Mouse (Mus musculus) neural tube, embryonic 11.5 days (tissue): ENCODE data around the gene Gm42791. TPM values are rescaled to one million over a fixed set of nuclear protein-coding genes. Genes with fewer than 3 reads are reported as not detected.

Experiments used
- ATAC-seq: fragments of 200-750 bp; cut with Nextera tagmentation; 2 replicates; pipeline ENCODE4 v1.8.0; 2017; ENCODE audit warnings: moderate number of reproducible peaks, mild to moderate bottlenecking, moderate TSS enrichment, moderate library complexity; ENCODE audit not compliant: insufficient read depth, low FRiP score, low TSS enrichment
- DNase-seq: peaks from one replicate; pipeline ENCODE4 v3.0.0-alpha.2; 2015; ENCODE audit warnings: low spot score
- H3K27ac ChIP-seq: fragments of 300-500 bp; sonication (generic); 2 replicates; pipeline ENCODE4 v1.5.1; 2014; ENCODE audit warnings: low read depth, mild to moderate bottlenecking, low read length
- H3K27me3 ChIP-seq: fragments of 300-500 bp; sonication (generic); 2 replicates; pipeline ENCODE4 v1.6.1; 2014; ENCODE audit warnings: mild to moderate bottlenecking, low read length, mixed read lengths; ENCODE audit not compliant: control insufficient read depth, insufficient read depth
- H3K36me3 ChIP-seq: fragments of 300-500 bp; sonication (generic); 2 replicates; pipeline ENCODE4 v1.6.1; 2014; ENCODE audit warnings: mild to moderate bottlenecking, low read length, moderate library complexity, mixed read lengths; ENCODE audit not compliant: control insufficient read depth, insufficient read depth
- H3K4me1 ChIP-seq: fragments of 300-500 bp; sonication (generic); 2 replicates; pipeline ENCODE4 v1.6.1; 2014; ENCODE audit warnings: low read length, mixed read lengths; ENCODE audit not compliant: control insufficient read depth, insufficient read depth
- H3K4me2 ChIP-seq: fragments of 300-500 bp; sonication (generic); 2 replicates; pipeline ENCODE4 v1.6.1; 2014; ENCODE audit warnings: low read depth, mild to moderate bottlenecking, moderate library complexity
- H3K4me3 ChIP-seq: fragments of 300-500 bp; sonication (generic); 2 replicates; pipeline ENCODE4 v1.5.1; 2014; ENCODE audit warnings: low read depth, low read length
- H3K9ac ChIP-seq: fragments of 300-500 bp; sonication (generic); 2 replicates; pipeline ENCODE4 v1.6.1; 2014; ENCODE audit warnings: mild to moderate bottlenecking, low read length
- H3K9me3 ChIP-seq: fragments of 300-500 bp; sonication (generic); 2 replicates; pipeline ENCODE4 v1.6.1; 2016; ENCODE audit warnings: low read length; ENCODE audit not compliant: control insufficient read depth
- WGBS: fragments of 180-500 bp; shearing (Covaris S2); extraction: QIAGEN DNeasy Blood & Tissue Kit; methylation state at CpG from one replicate; pipeline ENCODE4 v1.1.7; 2014; 5-methylcytosine and 5-hydroxymethylcytosine counted together
- polyA plus RNA-seq: library from polyadenylated mRNA; unstranded; fragments of >200 nt; fragmentation: Nextera tagmentation; extraction: Ambion mirVana; gene quantifications from 2 replicates; pipeline ENCODE4 v1.2.1, GENCODE M21; 2014

The Gm42791 gene
- polyA plus RNA-seq, 1 experiment from 2014 or later: 2.0 TPM

- Histone ChIP-seq H3K9ac (no peak overlapping the region), H3K4me2 (no peak overlapping the region), H3K9me3 (no peaks in the 10 kb centered on the region), H3K27ac (no peak overlapping the region), H3K4me1 (0 out of 2 replicates have a peak, but pooled peaks cover 9% of the 10 kb centered on the region), H3K36me3 (no peaks in the 10 kb centered on the region; the same call in 1 of the 2 replicates), H3K27me3 (no peaks in the 10 kb centered on the region), H3K4me3 (no peak overlapping the region)
- DNase-seq: no peak
- 89% methylated on average over 12 of the region's 12 CpGs for WGBS
- no peak for ATAC-seq
These were observed 70.4 kb downstream of the Gm42791 start for GRCm38 (mm10) chr5:148924586-148924985.

GRCm38 (mm10) chr5:148924051-148924450, 70.9 kb downstream of the Gm42791 start:
- H3K9me3 ChIP-seq: no peaks in the 10 kb centered on the region
- 85% methylated on average over 9 of the region's 9 CpGs for WGBS
- no peaks in the 10 kb centered on the region for H3K27me3 ChIP-seq
- H3K4me3 ChIP-seq: no peak overlapping the region
- no peaks in the 10 kb centered on the region; the same call in 1 of the 2 replicates for H3K36me3 ChIP-seq
- DNase-seq: no peak
- no peak overlapping the region for H3K9ac ChIP-seq
- no peak overlapping the region for H3K4me2 ChIP-seq
- 0 out of 2 replicates have a peak, but pooled peaks cover 6% of the 10 kb centered on the region for H3K4me1 ChIP-seq
- no peak for ATAC-seq
- no peak overlapping the region for H3K27ac ChIP-seq

GRCm38 (mm10) chr5:148923408-148923807, 71.5 kb downstream of the Gm42791 start:
- no peak overlapping the region for H3K4me2 ChIP-seq
- DNase-seq (no peak), ATAC-seq (no peak)
- H3K4me3 ChIP-seq: no peak overlapping the region
- no peak overlapping the region for H3K27ac ChIP-seq
- 81% methylated on average over 10 of the region's 10 CpGs for WGBS
- no peak overlapping the region for H3K9ac ChIP-seq
- no peaks in the 10 kb centered on the region; the same call in 1 of the 2 replicates for H3K36me3 ChIP-seq
- no peaks in the 10 kb centered on the region for H3K27me3 ChIP-seq
- H3K9me3 ChIP-seq: no peaks in the 10 kb centered on the region
- H3K4me1 ChIP-seq: 0 out of 2 replicates have a peak, but pooled peaks cover 5% of the 10 kb centered on the region

- Histone ChIP-seq H3K9me3 (no peaks in the 10 kb centered on the region), H3K36me3 (no peaks in the 10 kb centered on the region; the same call in 1 of the 2 replicates), H3K27ac (no peak overlapping the region), H3K4me1 (0 out of 2 replicates have a peak, but pooled peaks cover 2% of the 10 kb centered on the region), H3K4me2 (no peak overlapping the region), H3K27me3 (no peaks in the 10 kb centered on the region), H3K4me3 (no peak overlapping the region), H3K9ac (no peak overlapping the region)
- DNase-seq (no peak), ATAC-seq (no peak)
- 89% methylated on average over 5 of the region's 5 CpGs for WGBS
These were observed 72.2 kb downstream of the Gm42791 start for GRCm38 (mm10) chr5:148922773-148923172.

DNA sequence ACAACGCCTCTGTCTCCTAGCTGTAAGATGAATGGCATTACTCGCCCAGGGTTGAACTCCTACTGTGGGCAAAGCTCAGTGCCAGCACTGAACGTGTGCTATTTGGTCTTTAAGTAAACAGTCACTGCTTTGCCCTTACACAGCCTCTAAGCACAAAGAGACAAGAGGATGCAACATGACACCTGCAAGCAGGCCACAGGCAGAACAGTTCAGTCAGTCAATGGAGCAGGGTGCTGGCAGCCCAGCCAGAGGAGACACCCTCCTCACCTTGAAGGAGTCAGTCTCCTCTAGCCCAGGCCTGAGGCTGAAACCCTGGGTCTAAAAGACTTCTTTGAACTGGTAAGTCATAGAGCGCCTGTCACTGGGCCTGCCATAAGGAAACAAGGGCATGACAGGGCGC, 76.9 kb downstream of the Gm42791 start:
- H3K4me3 ChIP-seq: no peak overlapping the region
- no peaks in the 10 kb centered on the region for H3K4me1 ChIP-seq
- H3K27ac ChIP-seq: no peak overlapping the region
- H3K4me2 ChIP-seq: no peak overlapping the region
- 66% methylated on average over 5 of the region's 5 CpGs for WGBS
- peaks cover 8% of the 10 kb centered on the region for H3K36me3 ChIP-seq
- H3K9ac ChIP-seq: no peak overlapping the region
- no peaks in the 10 kb centered on the region for H3K9me3 ChIP-seq
- H3K27me3 ChIP-seq: no peaks in the 10 kb centered on the region
- ATAC-seq (no peak), DNase-seq (no peak)

DNA sequence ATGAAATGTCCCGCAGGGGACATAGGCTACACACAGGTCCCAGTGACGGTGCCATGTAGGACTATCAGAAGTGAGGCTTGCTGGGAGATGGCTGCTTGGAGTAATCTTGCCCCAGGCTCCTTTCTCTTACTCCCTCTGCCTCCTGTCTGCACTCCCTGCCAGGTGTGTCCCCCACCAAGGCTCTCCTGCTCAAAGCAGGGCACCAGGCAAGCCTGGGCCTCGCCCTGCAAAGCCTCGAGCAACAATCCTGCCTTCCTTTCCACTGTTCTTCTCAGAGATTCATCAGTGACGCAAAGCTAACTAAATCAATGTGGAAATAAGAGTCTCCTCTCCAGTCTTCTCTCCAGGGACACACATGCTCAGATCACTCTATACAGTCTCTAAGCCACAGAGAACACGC, 78.2 kb downstream of the Gm42791 start:
- no peak for DNase-seq
- H3K27ac ChIP-seq: no peak overlapping the region; the same call in 1 of the 2 replicates
- peaks cover 8% of the 10 kb centered on the region for H3K36me3 ChIP-seq
- H3K4me1 ChIP-seq: no peaks in the 10 kb centered on the region
- WGBS: 86% methylated on average over 6 of the region's 6 CpGs
- ATAC-seq: no peak
- no peak overlapping the region for H3K4me2 ChIP-seq
- no peaks in the 10 kb centered on the region for H3K27me3 ChIP-seq
- no peak overlapping the region for H3K4me3 ChIP-seq
- H3K9ac ChIP-seq: 0 out of 2 replicates have a peak overlapping the region, but pooled peaks have one; percentile 22
- H3K9me3 ChIP-seq: no peaks in the 10 kb centered on the region

- Histone ChIP-seq H3K9me3 (no peaks in the 10 kb centered on the region), H3K27me3 (no peaks in the 10 kb centered on the region), H3K4me1 (peaks cover 13% of the 10 kb centered on the region), H3K27ac (no peak overlapping the region), H3K9ac (no peak overlapping the region), H3K4me2 (no peak overlapping the region), H3K4me3 (no peak overlapping the region), H3K36me3 (peaks cover 8% of the 10 kb centered on the region; the same call in 1 of the 2 replicates)
- 56% methylated on average over 3 of the region's 3 CpGs for WGBS
- DNase-seq: no peak
- ATAC-seq: no peak
These were observed 82.7 kb downstream of the Gm42791 start for GRCm38 (mm10) chr5:148912262-148912661.

DNA sequence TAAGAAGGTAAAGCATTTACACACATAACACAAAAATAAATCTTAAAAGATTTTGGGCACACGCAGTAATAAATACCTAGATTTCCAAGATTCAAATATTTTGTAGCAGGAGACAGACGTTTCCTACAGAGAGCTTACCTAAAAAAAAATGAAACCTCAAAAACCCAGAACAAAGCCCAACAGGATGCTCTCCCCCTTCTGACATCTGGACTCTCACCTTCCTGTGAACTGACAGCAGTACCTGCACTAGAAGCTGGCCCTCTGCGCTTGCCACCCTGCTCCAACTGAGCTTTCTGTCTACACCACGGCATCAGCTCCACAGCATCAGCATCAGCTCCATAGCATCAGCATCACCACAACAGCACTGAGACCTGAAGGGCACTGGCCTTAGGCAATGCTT, 84.9 kb downstream of the Gm42791 start:
- 89% methylated on average over 4 of the region's 4 CpGs for WGBS
- H3K9ac ChIP-seq: no peak overlapping the region
- H3K4me3 ChIP-seq: no peak overlapping the region
- no peak for DNase-seq
- no peak overlapping the region for H3K27ac ChIP-seq
- H3K27me3 ChIP-seq: no peaks in the 10 kb centered on the region
- H3K9me3 ChIP-seq: no peaks in the 10 kb centered on the region
- H3K4me1 ChIP-seq: peaks cover 17% of the 10 kb centered on the region
- H3K4me2 ChIP-seq: no peak overlapping the region
- peaks cover 3% of the 10 kb centered on the region; the same call in 1 of the 2 replicates for H3K36me3 ChIP-seq
- no peak for ATAC-seq

GRCm38 (mm10) chr5:148909402-148909801, 85.5 kb downstream of the Gm42791 start:
- DNase-seq (no peak), ATAC-seq (0 out of 2 replicates have a peak, but pooled peaks have one; percentile 8)
- H3K27ac ChIP-seq: no peak overlapping the region
- H3K4me2 ChIP-seq: no peak overlapping the region
- H3K27me3 ChIP-seq: no peaks in the 10 kb centered on the region
- H3K36me3 ChIP-seq: peaks cover 3% of the 10 kb centered on the region; the same call in 1 of the 2 replicates
- H3K4me1 ChIP-seq: peaks cover 17% of the 10 kb centered on the region
- H3K9ac ChIP-seq: no peak overlapping the region
- no peak overlapping the region for H3K4me3 ChIP-seq
- 33% methylated on average over 6 of the region's 6 CpGs for WGBS
- H3K9me3 ChIP-seq: no peaks in the 10 kb centered on the region
